ENCODE assay signal across 12 mouse cellular contexts in the genomic region with DNA sequence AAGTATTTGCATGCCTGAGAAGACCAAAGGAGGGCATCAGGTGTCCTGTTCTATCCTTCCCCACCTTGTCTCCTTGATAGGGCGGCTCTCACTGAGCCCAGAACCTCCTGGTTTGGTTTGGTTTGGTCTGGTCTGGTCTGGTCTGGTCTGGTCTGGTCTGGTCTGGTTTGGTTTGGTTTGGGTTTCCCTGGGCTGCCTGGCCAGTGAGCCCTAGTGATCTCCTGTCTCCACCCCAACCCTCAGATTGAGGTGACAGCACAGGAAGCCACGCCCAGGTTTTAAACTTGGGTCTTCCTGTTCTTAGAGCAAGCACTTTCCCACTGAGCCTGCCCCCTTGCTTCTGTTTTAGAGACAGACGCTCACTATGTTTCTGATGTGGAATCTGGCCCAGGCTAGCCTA.
DNase-seq lines count a peak whose midpoint lies in the region; ATAC-seq and TF ChIP-seq lines count a peak whose summit lies in the region.
"Had no signal": no experiment of that assay in that cellular context is flagged by ENCODE, and none has a peak within 500 bp of the region (broad histone marks: within the 10 kb centered on the region; RNA-seq: fewer than 3 reads in every experiment).

No protein-coding gene starts in this region.

- no peak overlapping the region for H3K9ac ChIP-seq in lung, postnatal 0 days (replicated peaks; ENCODE audit: low read depth)
- no peak overlapping the region for H3K9ac ChIP-seq in hindbrain, embryonic 13.5 days
- H3K9ac ChIP-seq: liver, embryonic 13.5 days had no signal

- no peak for TF ChIP-seq EP300 in lung, postnatal 0 days (IDR thresholded peaks at IDR 0.05)

- H3K27me3 ChIP-seq in lung, postnatal 0 days (replicated peaks; ENCODE audit: insufficient read depth, low read length): no peaks in the 10 kb centered on the region
- H3K27me3 ChIP-seq in hindbrain, embryonic 13.5 days: no peaks in the 10 kb centered on the region
- H3K27me3 ChIP-seq: liver, embryonic 13.5 days had no signal

- no peak overlapping the region for H3K27ac ChIP-seq in lung, postnatal 0 days (ENCODE audit: low read length)
- no peak overlapping the region for H3K27ac ChIP-seq in hindbrain, embryonic 13.5 days
- H3K27ac ChIP-seq: embryonic facial prominence, embryonic 10.5 days; layer of hippocampus, adult 2 months; liver, embryonic 13.5 days had no signal

- 73% methylated on average over 3 of the region's 3 CpGs for WGBS in lung, postnatal 0 days
- WGBS in lung, adult 2 months: 52% methylated on average over 3 of the region's 3 CpGs
- WGBS in hindbrain, embryonic 13.5 days: 84% methylated on average over 3 of the region's 3 CpGs

- H3K36me3 ChIP-seq in lung, postnatal 0 days (ENCODE audit: insufficient read depth, low read length): no peaks in the 10 kb centered on the region
- H3K36me3 ChIP-seq in hindbrain, embryonic 13.5 days: no peaks in the 10 kb centered on the region
- H3K36me3 ChIP-seq: embryonic facial prominence, embryonic 10.5 days; G1E; liver, embryonic 13.5 days had no signal

- peak; percentile 7; the same call in 1 of the 2 replicates for TF ChIP-seq CTCF in lung, postnatal 0 days (IDR thresholded peaks at IDR 0.05)
- TF ChIP-seq CTCF in lung, adult 2 months (IDR thresholded peaks at IDR 0.05; ENCODE audit: insufficient read depth, low read length): no peak

- peak; percentile 14 for DNase-seq in lung, postnatal 0 days (ENCODE audit: low spot score)
- no peak for DNase-seq in lung, adult 2 months
- peak; percentile 15 for DNase-seq in lung, postnatal 36 days
- peak; percentile 36 for DNase-seq in thymus, postnatal 14 days
- no peak for DNase-seq in gastrocnemius, adult 18-20 months (ENCODE audit: low spot score)
- DNase-seq in gastrocnemius, adult 8-10 months (ENCODE audit: low spot score in 2 of 2): no peak
- DNase-seq: liver, embryonic 13.5 days had no signal

- 0 out of 2 replicates have a peak, but pooled peaks have one; percentile 25 for ATAC-seq in lung, postnatal 0 days
- ATAC-seq in hematopoietic stem cell, adult 5-6 weeks (replicated peaks in 1 of 2; ENCODE audit: insufficient read depth in 1 of 2, low FRiP score in 2 of 2, low TSS enrichment in 1 of 2, low read depth in 1 of 2, poor library complexity in 2 of 2, severe bottlenecking in 2 of 2): peak; percentile 59 to 74
- no peak for ATAC-seq in hindbrain, embryonic 13.5 days (ENCODE audit: low FRiP score)

- no peak overlapping the region for H3K4me3 ChIP-seq in lung, postnatal 0 days (ENCODE audit: low read depth, low read length)
- no peak overlapping the region for H3K4me3 ChIP-seq in lung, adult 2 months (replicated peaks; ENCODE audit: extremely low read depth, low read depth, low read length)
- no peak overlapping the region for H3K4me3 ChIP-seq in hindbrain, embryonic 13.5 days
- H3K4me3 ChIP-seq: embryonic facial prominence, embryonic 10.5 days; layer of hippocampus, adult 2 months; liver, embryonic 13.5 days had no signal

- H3K4me2 ChIP-seq in lung, postnatal 0 days (replicated peaks; ENCODE audit: low read depth, low read length): no peak overlapping the region
- H3K4me2 ChIP-seq in hindbrain, embryonic 13.5 days: no peak overlapping the region
- H3K4me2 ChIP-seq: liver, embryonic 13.5 days had no signal

- H3K9me3 ChIP-seq in lung, postnatal 0 days (ENCODE audit: low read length): no peaks in the 10 kb centered on the region
- H3K9me3 ChIP-seq in hindbrain, embryonic 13.5 days: no peaks in the 10 kb centered on the region
- H3K9me3 ChIP-seq: embryonic facial prominence, embryonic 10.5 days; G1E; liver, embryonic 13.5 days had no signal

- no peaks in the 10 kb centered on the region for H3K4me1 ChIP-seq in lung, postnatal 0 days (ENCODE audit: insufficient read depth, low read depth, low read length)
- no peaks in the 10 kb centered on the region for H3K4me1 ChIP-seq in lung, adult 2 months (ENCODE audit: control insufficient read depth, insufficient read depth, low read length)
- H3K4me1 ChIP-seq in hindbrain, embryonic 13.5 days (replicated peaks): 0 out of 2 replicates have a peak, but pooled peaks cover 7% of the 10 kb centered on the region
- H3K4me1 ChIP-seq: embryonic facial prominence, embryonic 10.5 days; liver, embryonic 13.5 days had no signal

- TF ChIP-seq POLR2A in lung, adult 2 months (IDR thresholded peaks at IDR 0.05; ENCODE audit: borderline replicate concordance, extremely low read depth, low read depth, low read length): no peak

Comparison
In these comparisons a context has a peak if more than half of its experiments do, and no peak if none do; other contexts are left out.
1. DNase-seq: peak in lung, postnatal 0 days (single experiment), lung, postnatal 36 days (single experiment) and thymus, postnatal 14 days (single experiment); none in lung, adult 2 months (single experiment), gastrocnemius, adult 18-20 months (single experiment) and gastrocnemius, adult 8-10 months (0 of 2).